Mouse (Mus musculus) bone marrow macrophage, adult 2 months (primary cell): ENCODE data around the gene Gfod2.

Experiments
- CTCF ChIP-seq: IDR thresholded peaks from 2 replicates; pipeline ENCODE4 v1.5.1; 2012; ENCODE audit warnings: low read depth, mild to moderate bottlenecking, low read length, moderate library complexity
- POLR2A ChIP-seq: IDR thresholded peaks from 2 replicates; pipeline ENCODE4 v1.6.1; 2012; ENCODE audit warnings: mild to moderate bottlenecking, low read depth, low read length, borderline replicate concordance

- TF ChIP-seq CTCF: no peak
- no peak for TF ChIP-seq POLR2A
Measured at GRCm38 (mm10) chr8:105695080-105695780, 63.2 kb downstream of the Gfod2 start.
